In the genomic region with DNA sequence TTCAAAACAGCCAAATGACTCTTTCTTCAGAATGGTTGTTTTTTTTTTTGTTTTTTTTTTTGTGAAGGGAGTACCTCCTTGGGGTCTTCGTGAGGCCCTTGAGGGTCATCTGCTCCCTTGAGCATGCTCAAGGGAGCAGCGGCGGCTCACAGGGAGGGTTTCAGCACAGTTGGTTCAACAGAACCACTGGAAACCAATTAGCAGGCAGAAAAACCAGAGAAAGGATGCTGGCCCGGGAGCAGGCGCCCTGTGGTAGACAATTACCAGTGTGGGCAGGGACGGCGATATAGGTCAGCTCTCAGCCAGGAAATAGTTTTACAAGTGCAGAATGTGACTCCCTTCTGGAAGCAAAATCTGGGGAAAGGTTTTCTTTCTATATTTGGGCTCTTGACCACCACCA, we compare ENCODE assay signal across 32 mouse cellular contexts. TPM values are rescaled to one million over a fixed set of nuclear protein-coding genes. Genes with fewer than 3 reads are reported as not detected.
"Had no signal": no experiment of that assay in that cellular context is flagged by ENCODE, and none has a peak within 500 bp of the region (broad histone marks: within the 10 kb centered on the region; RNA-seq: fewer than 3 reads in every experiment).

No protein-coding gene starts in this region.

- H3K4me3 ChIP-seq: gastrocnemius, adult 2 months; heart, embryonic 10.5 days; heart, embryonic 12.5 days; hindbrain, embryonic 10.5 days; hindbrain, embryonic 12.5 days; intestine, embryonic 15.5 days; kidney, embryonic 15.5 days; limb, embryonic 13.5 days; limb, embryonic 15.5 days had no signal

- H3K27me3 ChIP-seq: intestine, embryonic 15.5 days; kidney, embryonic 15.5 days had no signal

- H3K9ac ChIP-seq: heart, embryonic 12.5 days; hindbrain, embryonic 12.5 days; hindbrain, embryonic 14.5 days; intestine, embryonic 15.5 days; kidney, embryonic 15.5 days; limb, embryonic 13.5 days; limb, embryonic 15.5 days had no signal

- H3K4me2 ChIP-seq: heart, embryonic 12.5 days; hindbrain, embryonic 12.5 days; hindbrain, embryonic 14.5 days; intestine, embryonic 15.5 days; kidney, embryonic 15.5 days; limb, embryonic 13.5 days; limb, embryonic 15.5 days had no signal

- H3K4me1 ChIP-seq: heart, embryonic 10.5 days; heart, embryonic 12.5 days; hindbrain, embryonic 12.5 days; intestine, embryonic 15.5 days; limb, embryonic 13.5 days; limb, embryonic 15.5 days had no signal

- H3K36me3 ChIP-seq: heart, embryonic 10.5 days; heart, embryonic 12.5 days; hindbrain, embryonic 10.5 days; hindbrain, embryonic 12.5 days; intestine, embryonic 15.5 days; kidney, embryonic 15.5 days; limb, embryonic 13.5 days; limb, embryonic 15.5 days had no signal

- DNase-seq: gastrocnemius, adult 2 months; gastrocnemius, postnatal 10 days; gastrocnemius, postnatal 25 days; heart, adult 18-20 months; heart, postnatal 10 days; heart, postnatal 4 days; kidney, adult 11 months; kidney, adult 2 months; kidney, adult 9 months; kidney, postnatal 14 days; kidney, postnatal 36 days; layer of hippocampus, adult 9-11 months; layer of hippocampus, postnatal 36 days; left cerebral cortex, postnatal 4 days had no signal

- H3K27ac ChIP-seq: gastrocnemius, adult 2 months; heart, embryonic 10.5 days; hindbrain, embryonic 10.5 days; hindbrain, embryonic 12.5 days; hindbrain, embryonic 14.5 days; intestine, embryonic 15.5 days; kidney, embryonic 15.5 days; kidney, postnatal 0 days; limb, embryonic 13.5 days; limb, embryonic 15.5 days had no signal

- H3K9me3 ChIP-seq: heart, embryonic 10.5 days; heart, embryonic 12.5 days; hindbrain, embryonic 10.5 days; hindbrain, embryonic 12.5 days; intestine, embryonic 15.5 days; kidney, embryonic 15.5 days; limb, embryonic 13.5 days; limb, embryonic 15.5 days had no signal

- ATAC-seq: hindbrain, embryonic 16.5 days; inflammation-experienced regulatory T-cells, adult 6 months; intestine, embryonic 15.5 days had no signal

RNA-seq across cellular contexts. Expression of a gene that starts 21.0 kb away (rescaled TPM):
- total RNA-seq: gastrocnemius, adult 2 months; gastrocnemius, postnatal 25 days; granulocyte monocyte progenitor cell, adult 5-6 weeks; heart, postnatal 10 days; heart, postnatal 4 days; liver, adult 2 months had no signal
- polyA plus RNA-seq: heart, embryonic 16.5 days; inflammation-experienced regulatory T-cells, adult 6 months; limb, embryonic 15.5 days; liver, adult 2 months had no signal

RNA-seq across cellular contexts. Expression of a gene that starts 33.4 kb away (rescaled TPM):
- total RNA-seq: granulocyte monocyte progenitor cell, adult 5-6 weeks had no signal
- polyA plus RNA-seq: inflammation-experienced regulatory T-cells, adult 6 months had no signal

RNA-seq across cellular contexts. Expression of a gene that starts 53.8 kb away (rescaled TPM):
- total RNA-seq: gastrocnemius, adult 2 months; gastrocnemius, postnatal 10 days; gastrocnemius, postnatal 25 days; gastrocnemius, postnatal 4 days; granulocyte monocyte progenitor cell, adult 5-6 weeks; left cerebral cortex, postnatal 25 days; left cerebral cortex, postnatal 4 days; liver, adult 2 months had no signal
- polyA plus RNA-seq: heart, embryonic 12.5 days; heart, embryonic 14.5 days; hindbrain, embryonic 12.5 days; hindbrain, embryonic 14.5 days; inflammation-experienced regulatory T-cells, adult 6 months; kidney, adult 2 months; kidney, postnatal 0 days; liver, adult 2 months had no signal
